Mouse (Mus musculus) hindbrain, embryonic 15.5 days (tissue): ENCODE measurements around the gene Gpc3. TPM values are rescaled to one million over a fixed set of nuclear protein-coding genes. Genes with fewer than 3 reads are reported as not detected.

Experiments
- ATAC-seq: fragments of 200-750 bp; cut with Nextera tagmentation; 2 replicates; pipeline ENCODE4 v1.8.0; 2017; ENCODE audit warnings: low read depth, moderate number of reproducible peaks, moderate TSS enrichment; ENCODE audit not compliant: low FRiP score
- H3K27ac ChIP-seq: fragments of 300-500 bp; sonication (generic); replicated peaks from 2 replicates; pipeline ENCODE4 v1.5.1; 2015; ENCODE audit warnings: mild to moderate bottlenecking, inconsistent platforms
- H3K27me3 ChIP-seq: fragments of 300-500 bp; sonication (generic); 2 replicates; pipeline ENCODE4 v1.6.1; 2015; ENCODE audit warnings: control low read depth, inconsistent platforms
- H3K36me3 ChIP-seq: fragments of 300-500 bp; sonication (generic); 2 replicates; pipeline ENCODE4 v1.6.1; 2015; ENCODE audit warnings: control low read depth, inconsistent platforms
- H3K4me1 ChIP-seq: fragments of 300-500 bp; sonication (generic); replicated peaks from 2 replicates; pipeline ENCODE4 v1.6.1; 2015; ENCODE audit warnings: control low read depth, inconsistent platforms
- H3K4me2 ChIP-seq: fragments of 300-500 bp; sonication (generic); 2 replicates; pipeline ENCODE4 v1.6.1; 2015; ENCODE audit warnings: moderate library complexity, mild to moderate bottlenecking, inconsistent platforms
- H3K4me3 ChIP-seq: fragments of 300-500 bp; sonication (generic); 2 replicates; pipeline ENCODE4 v1.5.1; 2015; ENCODE audit warnings: mild to moderate bottlenecking, inconsistent platforms
- H3K9ac ChIP-seq: fragments of 300-500 bp; sonication (generic); 2 replicates; pipeline ENCODE4 v1.6.1; 2015; ENCODE audit warnings: inconsistent platforms
- H3K9me3 ChIP-seq: fragments of 300-500 bp; sonication (generic); 2 replicates; pipeline ENCODE4 v1.6.1; 2016; ENCODE audit warnings: control low read depth, inconsistent platforms
- WGBS: fragments of 180-500 bp; shearing (Covaris S2); methylation state at CpG from one replicate; pipeline ENCODE4 v1.1.7; 2015; 5-methylcytosine and 5-hydroxymethylcytosine counted together
- polyA plus RNA-seq: library from polyadenylated mRNA; unstranded; fragments of >200 nt; fragmentation: Nextera tagmentation; extraction: Ambion mirVana; gene quantifications from 2 replicates; pipeline ENCODE4 v1.2.1, GENCODE M21; 2015

Gpc3 gene
- polyA plus RNA-seq, 1 experiment from 2014 or later = 76.4 TPM

GRCm38 (mm10) chrX:52544623-52545022 lies 69.1 kb downstream of the Gpc3 start:
- Histone ChIP-seq H3K4me3 (no peak overlapping the region), H3K36me3 (no peaks in the 10 kb centered on the region), H3K27me3 (no peaks in the 10 kb centered on the region), H3K27ac (no peak overlapping the region), H3K4me1 (no peaks in the 10 kb centered on the region), H3K4me2 (no peak overlapping the region), H3K9ac (no peak overlapping the region), H3K9me3 (no peaks in the 10 kb centered on the region)
- WGBS = 75% methylated on average over 3 of the region's 3 CpGs
- ATAC-seq = no peak

- H3K4me3 ChIP-seq = no peak overlapping the region
- no peaks in the 10 kb centered on the region for H3K4me1 ChIP-seq
- ATAC-seq = no peak
- H3K36me3 ChIP-seq = no peaks in the 10 kb centered on the region
- H3K27ac ChIP-seq = no peak overlapping the region
- no peak overlapping the region for H3K9ac ChIP-seq
- H3K9me3 ChIP-seq = no peaks in the 10 kb centered on the region
- 72% methylated on average over 5 of the region's 5 CpGs for WGBS
- no peak overlapping the region for H3K4me2 ChIP-seq
- no peaks in the 10 kb centered on the region for H3K27me3 ChIP-seq
These were observed 76.5 kb downstream of the Gpc3 start for GRCm38 (mm10) chrX:52537282-52537681.

GRCm38 (mm10) chrX:52533766-52534165 lies 80.0 kb downstream of the Gpc3 start:
- Histone ChIP-seq H3K9me3 (no peaks in the 10 kb centered on the region), H3K4me3 (no peak overlapping the region), H3K9ac (no peak overlapping the region), H3K4me2 (no peak overlapping the region), H3K27ac (no peak overlapping the region), H3K27me3 (no peaks in the 10 kb centered on the region), H3K36me3 (no peaks in the 10 kb centered on the region), H3K4me1 (no peaks in the 10 kb centered on the region)
- ATAC-seq = no peak
- WGBS = 67% methylated on average over 1 of the region's 1 CpGs

GRCm38 (mm10) chrX:52533098-52533497 lies 80.7 kb downstream of the Gpc3 start:
- H3K4me1 ChIP-seq = no peaks in the 10 kb centered on the region
- WGBS = 51% methylated on average over 4 of the region's 4 CpGs
- no peak for ATAC-seq
- no peaks in the 10 kb centered on the region for H3K27me3 ChIP-seq
- H3K36me3 ChIP-seq = no peaks in the 10 kb centered on the region
- no peak overlapping the region for H3K4me3 ChIP-seq
- no peaks in the 10 kb centered on the region for H3K9me3 ChIP-seq
- H3K9ac ChIP-seq = no peak overlapping the region
- H3K4me2 ChIP-seq = no peak overlapping the region
- no peak overlapping the region for H3K27ac ChIP-seq

GRCm38 (mm10) chrX:52532124-52532523 lies 81.6 kb downstream of the Gpc3 start:
- no peaks in the 10 kb centered on the region for H3K9me3 ChIP-seq
- H3K27ac ChIP-seq = no peak overlapping the region
- WGBS = 84% methylated on average over 2 of the region's 2 CpGs
- H3K4me1 ChIP-seq = no peaks in the 10 kb centered on the region
- H3K4me3 ChIP-seq = no peak overlapping the region
- no peak overlapping the region for H3K9ac ChIP-seq
- no peak overlapping the region for H3K4me2 ChIP-seq
- H3K27me3 ChIP-seq = no peaks in the 10 kb centered on the region
- no peak for ATAC-seq
- no peaks in the 10 kb centered on the region for H3K36me3 ChIP-seq

- H3K4me3 ChIP-seq = no peak overlapping the region
These were observed 87.7 kb downstream of the Gpc3 start for GRCm38 (mm10) chrX:52526086-52526485.

GRCm38 (mm10) chrX:52525132-52525531 lies 88.6 kb downstream of the Gpc3 start:
- Histone ChIP-seq H3K9ac (no peak overlapping the region), H3K4me1 (no peaks in the 10 kb centered on the region), H3K27me3 (no peaks in the 10 kb centered on the region), H3K9me3 (no peaks in the 10 kb centered on the region), H3K27ac (no peak overlapping the region), H3K4me2 (no peak overlapping the region), H3K4me3 (no peak overlapping the region), H3K36me3 (no peaks in the 10 kb centered on the region)
- 87% methylated on average over 3 of the region's 3 CpGs for WGBS
- ATAC-seq = no peak

More at GRCm38 (mm10) chrX:52526086-52526485, 87.7 kb downstream of the Gpc3 start:
- no peaks in the 10 kb centered on the region for H3K4me1 ChIP-seq
- H3K9ac ChIP-seq = no peak overlapping the region
- no peaks in the 10 kb centered on the region for H3K27me3 ChIP-seq
- no peaks in the 10 kb centered on the region for H3K36me3 ChIP-seq
- 75% methylated on average over 5 of the region's 5 CpGs for WGBS
- no peak overlapping the region for H3K4me2 ChIP-seq
- no peaks in the 10 kb centered on the region for H3K9me3 ChIP-seq
- no peak for ATAC-seq
- no peak overlapping the region for H3K27ac ChIP-seq

- ATAC-seq = no peak
- H3K4me3 ChIP-seq = no peak overlapping the region
- no peaks in the 10 kb centered on the region for H3K9me3 ChIP-seq
- H3K36me3 ChIP-seq = no peaks in the 10 kb centered on the region
- H3K4me2 ChIP-seq = no peak overlapping the region
- no peak overlapping the region for H3K9ac ChIP-seq
- 43% methylated on average over 3 of the region's 3 CpGs for WGBS
- H3K4me1 ChIP-seq = no peaks in the 10 kb centered on the region
- no peaks in the 10 kb centered on the region for H3K27me3 ChIP-seq
- H3K27ac ChIP-seq = no peak overlapping the region
These were observed 99.2 kb downstream of the Gpc3 start for GRCm38 (mm10) chrX:52514553-52514952.

- Histone ChIP-seq H3K9ac (no peak overlapping the region), H3K4me3 (no peak overlapping the region), H3K27ac (no peak overlapping the region), H3K4me1 (no peaks in the 10 kb centered on the region), H3K27me3 (no peaks in the 10 kb centered on the region), H3K36me3 (no peaks in the 10 kb centered on the region), H3K9me3 (no peaks in the 10 kb centered on the region), H3K4me2 (no peak overlapping the region)
- no peak for ATAC-seq
- WGBS = 80% methylated on average over 4 of the region's 4 CpGs
These were observed 102.6 kb downstream of the Gpc3 start for GRCm38 (mm10) chrX:52511151-52511550.

GRCm38 (mm10) chrX:52503857-52504256 lies 109.9 kb downstream of the Gpc3 start:
- no peak overlapping the region for H3K9ac ChIP-seq
- WGBS = 60% methylated on average over 3 of the region's 3 CpGs
- no peaks in the 10 kb centered on the region for H3K9me3 ChIP-seq
- ATAC-seq = no peak
- H3K4me2 ChIP-seq = no peak overlapping the region
- H3K4me1 ChIP-seq = no peaks in the 10 kb centered on the region
- no peak overlapping the region for H3K27ac ChIP-seq
- no peak overlapping the region for H3K4me3 ChIP-seq
- H3K27me3 ChIP-seq = no peaks in the 10 kb centered on the region
- no peaks in the 10 kb centered on the region for H3K36me3 ChIP-seq

- H3K4me1 ChIP-seq = no peaks in the 10 kb centered on the region
- H3K4me3 ChIP-seq = no peak overlapping the region
- no peak overlapping the region for H3K27ac ChIP-seq
- no peaks in the 10 kb centered on the region for H3K27me3 ChIP-seq
- WGBS = 75% methylated on average over 4 of the region's 4 CpGs
- ATAC-seq = no peak
- no peaks in the 10 kb centered on the region for H3K9me3 ChIP-seq
- H3K4me2 ChIP-seq = no peak overlapping the region
- H3K36me3 ChIP-seq = no peaks in the 10 kb centered on the region
- no peak overlapping the region for H3K9ac ChIP-seq
These were observed 124.3 kb downstream of the Gpc3 start for GRCm38 (mm10) chrX:52489461-52489860.

- H3K4me1 ChIP-seq = no peaks in the 10 kb centered on the region
- ATAC-seq = no peak
- H3K4me2 ChIP-seq = no peak overlapping the region
- no peak overlapping the region for H3K4me3 ChIP-seq
- no peaks in the 10 kb centered on the region for H3K9me3 ChIP-seq
- no peak overlapping the region for H3K9ac ChIP-seq
- H3K36me3 ChIP-seq = no peaks in the 10 kb centered on the region
- no peak overlapping the region for H3K27ac ChIP-seq
- WGBS = 60% methylated on average over 5 of the region's 5 CpGs
- H3K27me3 ChIP-seq = no peaks in the 10 kb centered on the region
These were observed 158.6 kb downstream of the Gpc3 start for GRCm38 (mm10) chrX:52455074-52455588.

- Histone ChIP-seq H3K27me3 (no peaks in the 10 kb centered on the region), H3K4me3 (no peak overlapping the region), H3K4me1 (no peaks in the 10 kb centered on the region), H3K36me3 (no peaks in the 10 kb centered on the region), H3K27ac (no peak overlapping the region), H3K4me2 (peak overlapping the region; percentile 34), H3K9me3 (no peaks in the 10 kb centered on the region), H3K9ac (no peak overlapping the region)
- peak; percentile 90 for ATAC-seq
- 21% methylated on average over 6 of the region's 6 CpGs for WGBS
These were observed 160.1 kb downstream of the Gpc3 start for GRCm38 (mm10) chrX:52453445-52454182.
